8 mouse cellular contexts compared by ENCODE assay signal in genomic region chrX:167817363-167817762, GRCm38 (mm10).
DNase-seq lines count a peak whose midpoint lies in the region; ATAC-seq and TF ChIP-seq lines count a peak whose summit lies in the region.

No protein-coding gene starts in this region.

- no peaks in the 10 kb centered on the region for H3K4me1 ChIP-seq in hindbrain, postnatal 0 days (ENCODE audit: insufficient read depth, low read length)
- H3K4me1 ChIP-seq in hindbrain, embryonic 13.5 days (replicated peaks), result no peaks in the 10 kb centered on the region

- DNase-seq in hindbrain, postnatal 0 days (ENCODE audit: low spot score), result no peak
- DNase-seq in CD4-positive helper T cell, adult 2 months (ENCODE audit: low read depth, low spot score), result peak; percentile 27
- peak; percentile 2 for DNase-seq in adrenal gland, adult 8-10 months
- DNase-seq in kidney, postnatal 14 days, result peak; percentile 25
- peak; percentile 38 for DNase-seq in thymus, postnatal 0 days (ENCODE audit: low spot score)
- no peak for DNase-seq in ovary, postnatal 10 days (ENCODE audit: low spot score)
- no peak for DNase-seq in right cerebral cortex, postnatal 25 days

- no peaks in the 10 kb centered on the region for H3K36me3 ChIP-seq in hindbrain, postnatal 0 days (ENCODE audit: insufficient read depth, low read length)
- no peaks in the 10 kb centered on the region for H3K36me3 ChIP-seq in hindbrain, embryonic 13.5 days

- H3K27ac ChIP-seq in hindbrain, postnatal 0 days, result no peak overlapping the region
- no peak overlapping the region for H3K27ac ChIP-seq in hindbrain, embryonic 13.5 days

- H3K9me3 ChIP-seq in hindbrain, postnatal 0 days (ENCODE audit: low read length), result no peaks in the 10 kb centered on the region
- no peaks in the 10 kb centered on the region for H3K9me3 ChIP-seq in hindbrain, embryonic 13.5 days

- TF ChIP-seq CTCF in hindbrain, postnatal 0 days (IDR thresholded peaks at IDR 0.05; ENCODE audit: low read depth), result peak; percentile 39; the same call in 1 of the 2 replicates

- H3K4me2 ChIP-seq in hindbrain, postnatal 0 days (ENCODE audit: low read depth, low read length), result no peak overlapping the region
- no peak overlapping the region for H3K4me2 ChIP-seq in hindbrain, embryonic 13.5 days

- H3K4me3 ChIP-seq in hindbrain, postnatal 0 days (ENCODE audit: low read length), result no peak overlapping the region
- H3K4me3 ChIP-seq in hindbrain, embryonic 13.5 days, result no peak overlapping the region

- no peak for ATAC-seq in hindbrain, postnatal 0 days
- ATAC-seq in hindbrain, embryonic 13.5 days (ENCODE audit: low FRiP score), result no peak

- 56% methylated on average over 4 of the region's 4 CpGs for WGBS in hindbrain, postnatal 0 days
- 50% methylated on average over 4 of the region's 4 CpGs for WGBS in hindbrain, embryonic 13.5 days

- H3K27me3 ChIP-seq in hindbrain, postnatal 0 days (ENCODE audit: insufficient read depth, low read length), result no peaks in the 10 kb centered on the region
- peaks cover 20% of the 10 kb centered on the region for H3K27me3 ChIP-seq in hindbrain, embryonic 13.5 days

- no peak overlapping the region for H3K9ac ChIP-seq in hindbrain, postnatal 0 days (replicated peaks; ENCODE audit: low read length)
- H3K9ac ChIP-seq in hindbrain, embryonic 13.5 days, result no peak overlapping the region

Comparison
In these comparisons a context has a peak if more than half of its experiments do, and no peak if none do; other contexts are left out.
1. DNase-seq: peak in CD4-positive helper T cell, adult 2 months (single experiment), adrenal gland, adult 8-10 months (single experiment), kidney, postnatal 14 days (single experiment) and thymus, postnatal 0 days (single experiment); none in hindbrain, postnatal 0 days (single experiment), ovary, postnatal 10 days (single experiment) and right cerebral cortex, postnatal 25 days (single experiment).